Mouse (Mus musculus) stomach, embryonic 15.5 days (tissue): ENCODE measurements around the gene Pipox. TPM values are rescaled to one million over a fixed set of nuclear protein-coding genes. Genes with fewer than 3 reads are reported as not detected.

ENCODE experiments used
- ATAC-seq: fragments of 200-750 bp; cut with Nextera tagmentation; 2 replicates; pipeline ENCODE4 v1.8.0; 2017; ENCODE audit warnings: low read depth, moderate number of reproducible peaks, moderate TSS enrichment; ENCODE audit not compliant: insufficient read depth, low FRiP score
- H3K27ac ChIP-seq: fragments of 300-500 bp; sonication (generic); 2 replicates; pipeline ENCODE4 v1.5.1; 2015; ENCODE audit warnings: mild to moderate bottlenecking, inconsistent platforms
- H3K27me3 ChIP-seq: fragments of 300-500 bp; sonication (generic); replicated peaks from 2 replicates; pipeline ENCODE4 v1.6.1; 2015; ENCODE audit warnings: inconsistent platforms
- H3K36me3 ChIP-seq: fragments of 300-500 bp; sonication (generic); 2 replicates; pipeline ENCODE4 v1.6.1; 2015; ENCODE audit warnings: inconsistent platforms
- H3K4me1 ChIP-seq: fragments of 300-500 bp; sonication (generic); 2 replicates; pipeline ENCODE4 v1.6.1; 2015; ENCODE audit warnings: inconsistent platforms
- H3K4me2 ChIP-seq: fragments of 300-500 bp; sonication (generic); 2 replicates; pipeline ENCODE4 v1.6.1; 2015; ENCODE audit warnings: mild to moderate bottlenecking, inconsistent platforms
- H3K4me3 ChIP-seq: fragments of 300-500 bp; sonication (generic); replicated peaks from 2 replicates; pipeline ENCODE4 v1.5.1; 2015; ENCODE audit warnings: inconsistent platforms
- H3K9ac ChIP-seq: fragments of 300-500 bp; sonication (generic); 2 replicates; pipeline ENCODE4 v1.6.1; 2015; ENCODE audit warnings: inconsistent platforms
- H3K9me3 ChIP-seq: fragments of 300-500 bp; sonication (generic); 2 replicates; pipeline ENCODE4 v1.6.1; 2016; ENCODE audit warnings: inconsistent platforms
- WGBS: fragments of 180-500 bp; shearing (Covaris S2); methylation state at CpG from one replicate; pipeline ENCODE4 v1.1.7; 2015; 5-methylcytosine and 5-hydroxymethylcytosine counted together
- polyA plus RNA-seq: library from polyadenylated mRNA; unstranded; fragments of >200 nt; fragmentation: Nextera tagmentation; extraction: Ambion mirVana; gene quantifications from 2 replicates; pipeline ENCODE4 v1.2.1, GENCODE M21; 2015

The Pipox gene
- polyA plus RNA-seq, 1 experiment from 2014 or later, result 16.4 TPM

- Histone ChIP-seq H3K36me3 (no peaks in the 10 kb centered on the region), H3K9ac (no peak overlapping the region), H3K4me1 (peaks cover 11% of the 10 kb centered on the region), H3K4me3 (no peak overlapping the region), H3K27me3 (no peaks in the 10 kb centered on the region), H3K27ac (no peak overlapping the region), H3K4me2 (no peak overlapping the region), H3K9me3 (no peaks in the 10 kb centered on the region)
- ATAC-seq, result no peak
- WGBS, result 50% methylated on average over 1 of the region's 1 CpGs
Observed at GRCm38 (mm10) chr11:77904707-77905106, 10.8 kb upstream of the Pipox start.

DNA sequence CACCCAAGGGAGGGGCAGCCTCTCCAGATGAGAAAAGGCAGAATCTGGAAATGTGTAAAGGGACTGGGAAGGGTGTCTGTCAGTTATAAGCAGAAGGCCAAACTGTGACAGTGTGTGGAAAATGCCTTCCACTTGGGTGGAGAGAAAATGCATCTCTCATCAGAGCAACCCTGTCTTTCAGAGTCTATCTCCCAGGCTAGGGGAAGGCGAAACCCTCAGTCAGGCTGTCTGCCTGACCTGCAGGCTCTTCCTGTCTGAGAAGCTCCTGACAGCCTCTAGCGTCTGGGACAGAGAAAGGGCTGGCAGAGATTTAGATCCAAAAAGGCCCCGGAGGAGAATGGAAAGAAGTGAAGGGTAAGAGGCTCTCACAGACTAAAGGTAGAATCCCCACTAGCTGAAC lies 9.9 kb upstream of the Pipox start:
- Histone ChIP-seq H3K4me2 (no peak overlapping the region), H3K27me3 (no peaks in the 10 kb centered on the region), H3K36me3 (no peaks in the 10 kb centered on the region), H3K4me3 (no peak overlapping the region), H3K9me3 (no peaks in the 10 kb centered on the region), H3K27ac (no peak overlapping the region), H3K9ac (no peak overlapping the region), H3K4me1 (peaks cover 11% of the 10 kb centered on the region)
- ATAC-seq, result no peak
- WGBS, result 24% methylated on average over 3 of the region's 3 CpGs

GRCm38 (mm10) chr11:77901775-77902355 lies 8.0 kb upstream of the Pipox start:
- Histone ChIP-seq H3K9me3 (no peaks in the 10 kb centered on the region), H3K27ac (peak overlapping the region; percentile 31), H3K9ac (no peak overlapping the region), H3K4me2 (no peak overlapping the region), H3K4me3 (no peak overlapping the region), H3K36me3 (no peaks in the 10 kb centered on the region), H3K27me3 (peaks cover 8% of the 10 kb centered on the region; the same call in 1 of the 2 replicates), H3K4me1 (peaks cover 11% of the 10 kb centered on the region)
- ATAC-seq, result no peak
- 34% methylated on average over 8 of the region's 8 CpGs for WGBS

GRCm38 (mm10) chr11:77901366-77901765 lies 7.5 kb upstream of the Pipox start:
- H3K4me3 ChIP-seq, result no peak overlapping the region
- H3K36me3 ChIP-seq, result no peaks in the 10 kb centered on the region
- no peak overlapping the region for H3K9ac ChIP-seq
- no peak overlapping the region for H3K4me2 ChIP-seq
- no peaks in the 10 kb centered on the region for H3K9me3 ChIP-seq
- peaks cover 14% of the 10 kb centered on the region; the same call in 1 of the 2 replicates for H3K4me1 ChIP-seq
- 41% methylated on average over 5 of the region's 5 CpGs for WGBS
- peak; percentile 54; the same call in 1 of the 2 replicates for ATAC-seq
- H3K27me3 ChIP-seq, result peaks cover 8% of the 10 kb centered on the region; the same call in 1 of the 2 replicates
- H3K27ac ChIP-seq, result peak overlapping the region; percentile 31

DNA sequence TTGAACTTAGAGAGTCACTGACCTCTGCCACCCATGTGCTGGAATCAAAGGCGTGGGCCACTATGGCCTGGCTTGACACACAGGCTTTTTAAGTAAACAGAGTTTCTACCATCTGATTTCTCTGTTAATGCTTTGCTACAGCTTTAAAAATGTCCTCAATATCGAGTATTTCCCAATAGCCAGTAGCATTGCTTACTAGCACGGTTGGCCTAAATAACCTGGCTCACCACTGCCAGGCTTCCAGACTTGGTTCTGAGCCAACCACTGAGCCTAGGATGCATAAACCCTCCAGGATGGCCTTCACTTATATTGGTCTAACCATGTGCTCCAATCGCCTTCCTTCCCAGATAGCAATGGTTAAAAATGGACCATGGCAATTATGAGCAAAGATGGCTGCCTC lies 6.8 kb upstream of the Pipox start:
- Histone ChIP-seq H3K4me2 (no peak overlapping the region), H3K27ac (0 out of 2 replicates have a peak overlapping the region, but pooled peaks have one; percentile 31), H3K4me1 (peaks cover 16% of the 10 kb centered on the region; the same call in 1 of the 2 replicates), H3K4me3 (no peak overlapping the region), H3K27me3 (peaks cover 8% of the 10 kb centered on the region; the same call in 1 of the 2 replicates), H3K36me3 (no peaks in the 10 kb centered on the region), H3K9me3 (no peaks in the 10 kb centered on the region), H3K9ac (no peak overlapping the region)
- ATAC-seq, result no peak
- 70% methylated on average over 4 of the region's 4 CpGs for WGBS

GRCm38 (mm10) chr11:77900187-77900586 lies 6.3 kb upstream of the Pipox start:
- H3K27me3 ChIP-seq, result peaks cover 8% of the 10 kb centered on the region; the same call in 1 of the 2 replicates
- H3K4me2 ChIP-seq, result no peak overlapping the region
- ATAC-seq, result no peak
- no peaks in the 10 kb centered on the region for H3K9me3 ChIP-seq
- H3K4me3 ChIP-seq, result no peak overlapping the region
- H3K27ac ChIP-seq, result no peak overlapping the region
- H3K36me3 ChIP-seq, result no peaks in the 10 kb centered on the region
- H3K9ac ChIP-seq, result no peak overlapping the region
- peaks cover 16% of the 10 kb centered on the region; the same call in 1 of the 2 replicates for H3K4me1 ChIP-seq
- WGBS, result 80% methylated on average over 3 of the region's 3 CpGs

- WGBS, result 25% methylated on average over 23 of the region's 23 CpGs
- no peaks in the 10 kb centered on the region for H3K36me3 ChIP-seq
- H3K27ac ChIP-seq, result no peak overlapping the region
- peaks cover 27% of the 10 kb centered on the region for H3K4me1 ChIP-seq
- no peak overlapping the region for H3K9ac ChIP-seq
- ATAC-seq, result no peak
- peaks cover 8% of the 10 kb centered on the region; the same call in 1 of the 2 replicates for H3K27me3 ChIP-seq
- peak overlapping the region; percentile 9 for H3K4me2 ChIP-seq
- H3K9me3 ChIP-seq, result no peaks in the 10 kb centered on the region
- no peak overlapping the region for H3K4me3 ChIP-seq
Observed at GRCm38 (mm10) chr11:77896820-77897805, 3.2 kb upstream of the Pipox start.

DNA sequence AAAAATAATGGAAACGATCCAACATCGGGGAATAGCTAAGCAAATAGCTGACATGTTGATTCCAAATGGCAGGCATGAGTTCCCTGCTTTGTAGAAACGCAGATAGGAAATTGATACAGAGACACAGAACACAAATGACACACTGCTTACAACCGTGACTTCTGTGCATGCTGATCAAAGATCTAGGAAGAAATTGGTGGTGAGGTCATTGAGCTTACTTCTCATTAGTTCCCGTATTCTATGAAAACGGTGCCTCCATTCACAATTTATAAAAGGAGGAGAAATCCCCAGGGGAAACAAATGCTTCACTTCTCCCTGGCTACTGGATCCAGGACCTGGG lies 2.6 kb upstream of the Pipox start:
- WGBS, result 48% methylated on average over 6 of the region's 6 CpGs
- ATAC-seq, result no peak
- Histone ChIP-seq H3K9ac (no peak overlapping the region), H3K4me2 (no peak overlapping the region), H3K4me3 (no peak overlapping the region), H3K36me3 (no peaks in the 10 kb centered on the region), H3K4me1 (peaks cover 22% of the 10 kb centered on the region), H3K9me3 (no peaks in the 10 kb centered on the region), H3K27me3 (peaks cover 8% of the 10 kb centered on the region; the same call in 1 of the 2 replicates), H3K27ac (no peak overlapping the region)

DNA sequence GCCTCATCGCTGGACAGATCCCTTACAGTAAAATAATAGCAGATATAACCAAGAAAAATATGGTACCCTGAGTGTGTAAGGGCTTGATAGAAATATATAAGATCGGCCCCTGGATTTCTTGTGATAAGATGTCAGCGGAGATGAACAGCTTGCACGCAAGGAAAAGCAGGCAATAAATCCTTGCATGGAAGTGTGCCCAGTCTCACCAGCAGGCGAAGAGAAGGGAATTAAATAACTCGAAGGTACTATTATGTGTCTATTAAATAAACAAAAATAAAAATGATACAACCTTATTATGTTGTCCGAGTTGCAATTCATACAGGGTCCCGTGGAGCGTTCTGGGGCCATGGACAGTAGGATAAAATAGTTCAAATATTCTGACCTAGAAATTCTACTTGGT lies 2.1 kb upstream of the Pipox start:
- peaks cover 21% of the 10 kb centered on the region for H3K4me1 ChIP-seq
- H3K9ac ChIP-seq, result no peak overlapping the region
- no peaks in the 10 kb centered on the region for H3K9me3 ChIP-seq
- H3K4me3 ChIP-seq, result no peak overlapping the region
- no peaks in the 10 kb centered on the region for H3K36me3 ChIP-seq
- WGBS, result 73% methylated on average over 9 of the region's 9 CpGs
- H3K27ac ChIP-seq, result no peak overlapping the region
- H3K27me3 ChIP-seq, result peaks cover 8% of the 10 kb centered on the region; the same call in 1 of the 2 replicates
- no peak overlapping the region for H3K4me2 ChIP-seq
- no peak for ATAC-seq

DNA sequence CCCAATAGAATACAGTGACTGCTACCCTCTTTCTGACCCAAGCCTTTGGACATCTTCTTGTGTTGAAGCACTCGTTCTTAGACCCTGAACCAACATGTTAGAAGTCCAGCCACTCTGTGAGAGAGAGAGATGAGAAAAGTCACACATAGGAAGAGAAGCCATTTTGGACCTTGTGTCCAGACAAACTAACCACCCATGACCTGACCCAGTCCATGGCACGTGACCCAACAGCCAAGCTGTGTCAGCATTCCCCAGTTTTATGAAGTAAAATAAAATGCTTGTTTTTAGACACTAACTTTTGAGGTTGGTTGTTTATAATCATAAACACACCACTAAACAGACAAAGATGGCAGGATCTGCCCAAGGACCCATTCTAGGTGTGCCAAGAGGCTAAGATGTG lies 1.1 kb upstream of the Pipox start:
- H3K4me2 ChIP-seq, result no peak overlapping the region
- WGBS, result 84% methylated on average over 2 of the region's 2 CpGs
- H3K27me3 ChIP-seq, result peaks cover 8% of the 10 kb centered on the region; the same call in 1 of the 2 replicates
- H3K9me3 ChIP-seq, result no peaks in the 10 kb centered on the region
- H3K36me3 ChIP-seq, result no peaks in the 10 kb centered on the region
- peaks cover 21% of the 10 kb centered on the region for H3K4me1 ChIP-seq
- no peak overlapping the region for H3K27ac ChIP-seq
- H3K9ac ChIP-seq, result no peak overlapping the region
- ATAC-seq, result no peak
- no peak overlapping the region for H3K4me3 ChIP-seq

GRCm38 (mm10) chr11:77893283-77893682 lies 613 bp downstream of the Pipox start:
- peak overlapping the region; percentile 79 for H3K27ac ChIP-seq
- H3K36me3 ChIP-seq, result no peaks in the 10 kb centered on the region
- H3K4me1 ChIP-seq, result peaks cover 21% of the 10 kb centered on the region
- 47% methylated on average over 6 of the region's 6 CpGs for WGBS
- ATAC-seq, result no peak
- H3K4me2 ChIP-seq, result peak overlapping the region; percentile 36
- peak overlapping the region; percentile 10; the same call in 1 of the 2 replicates for H3K4me3 ChIP-seq
- H3K27me3 ChIP-seq, result peaks cover 3% of the 10 kb centered on the region; the same call in 1 of the 2 replicates
- H3K9ac ChIP-seq, result no peak overlapping the region
- H3K9me3 ChIP-seq, result no peaks in the 10 kb centered on the region

GRCm38 (mm10) chr11:77892883-77893282 lies 1.0 kb downstream of the Pipox start:
- Histone ChIP-seq H3K9ac (no peak overlapping the region), H3K27me3 (peaks cover 3% of the 10 kb centered on the region; the same call in 1 of the 2 replicates), H3K27ac (peak overlapping the region; percentile 79; the same call in 1 of the 2 replicates), H3K4me1 (peaks cover 21% of the 10 kb centered on the region), H3K36me3 (no peaks in the 10 kb centered on the region), H3K4me3 (peak overlapping the region; percentile 10; the same call in 1 of the 2 replicates), H3K4me2 (peak overlapping the region; percentile 36), H3K9me3 (no peaks in the 10 kb centered on the region)
- 19% methylated on average over 5 of the region's 5 CpGs for WGBS
- no peak for ATAC-seq
